Mouse (Mus musculus): ENCODE data around the gene Rps17. TPM values are rescaled to one million over a fixed set of nuclear protein-coding genes. Genes with fewer than 3 reads are reported as not detected.

The Rps17 gene
- polyA plus RNA-seq, 1 experiment = 823 TPM

DNA sequence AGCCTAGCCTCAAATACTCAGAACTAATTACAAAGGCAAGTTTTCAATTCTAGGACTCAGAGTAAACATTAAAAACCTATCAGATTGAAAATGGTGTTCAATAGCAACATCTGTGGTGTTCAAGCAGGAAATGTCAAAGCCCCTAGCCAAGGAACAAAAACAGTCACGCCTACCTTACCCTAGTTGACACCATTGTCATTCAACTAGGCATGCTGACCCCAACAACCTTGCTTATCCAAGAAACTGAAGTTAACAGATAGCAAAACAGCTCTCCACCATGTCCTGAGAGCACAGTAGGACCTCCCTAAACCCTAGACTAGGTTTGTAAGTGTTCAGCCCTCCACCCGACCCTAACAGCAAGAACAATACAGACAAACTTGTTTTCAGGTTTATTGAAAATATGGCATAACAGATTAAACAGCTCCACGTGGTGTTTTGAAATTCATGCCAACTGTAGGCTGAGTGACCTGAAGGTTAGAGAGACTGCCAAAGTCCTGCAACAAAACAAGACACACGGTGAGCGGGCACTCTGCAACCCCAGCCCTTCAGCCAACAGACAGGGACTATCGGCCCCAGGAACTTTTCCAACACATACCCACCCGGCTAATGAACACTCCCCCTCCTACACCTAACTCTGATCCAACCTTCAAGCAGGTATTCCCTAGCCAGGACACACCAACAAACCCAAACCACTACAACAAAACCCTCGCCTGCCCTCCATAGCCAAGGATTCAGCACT is 2.5 kb downstream of the Rps17 start:
- H3K27ac ChIP-seq (ENCODE audit: insufficient read depth, low read depth, low read length) = no peak overlapping the region
- WGBS = 39% methylated on average over 8 of the region's 8 CpGs

GRCm38 (mm10) chr7:81341563-81341962 is 3.5 kb downstream of the Rps17 start:
- H3K36me3 ChIP-seq (ENCODE audit: control insufficient read depth, insufficient read depth, low read length) = peaks cover 29% of the 10 kb centered on the region
- no peak overlapping the region for H3K27ac ChIP-seq (ENCODE audit: insufficient read depth, low read depth, low read length)
- WGBS = 37% methylated on average over 3 of the region's 3 CpGs
- TF ChIP-seq POLR2A (IDR thresholded peaks at IDR 0.05; ENCODE audit: low read depth, low read length) (no peak), CTCF (IDR thresholded peaks at IDR 0.05; ENCODE audit: extremely low read depth, insufficient read length, insufficient replicate concordance, low read depth, low read length) (peak; percentile 48; the same call in 1 of the 2 replicates)
- peaks cover 10% of the 10 kb centered on the region for H3K4me1 ChIP-seq (ENCODE audit: control insufficient read depth, insufficient read depth, insufficient read length, low read length)
- H3K4me3 ChIP-seq (ENCODE audit: low read depth, low read length) = no peak overlapping the region
- no peaks in the 10 kb centered on the region for H3K27me3 ChIP-seq (ENCODE audit: control insufficient read depth, insufficient read depth, low read length)

More for the DNA sequence above, 2.5 kb downstream of the Rps17 start:
- peaks cover 10% of the 10 kb centered on the region for H3K4me1 ChIP-seq (ENCODE audit: control insufficient read depth, insufficient read depth, insufficient read length, low read length)
- no peaks in the 10 kb centered on the region for H3K27me3 ChIP-seq (ENCODE audit: control insufficient read depth, insufficient read depth, low read length)
- TF ChIP-seq POLR2A (IDR thresholded peaks at IDR 0.05; ENCODE audit: low read depth, low read length) (no peak), CTCF (IDR thresholded peaks at IDR 0.05; ENCODE audit: extremely low read depth, insufficient read length, insufficient replicate concordance, low read depth, low read length) (no peak)
- H3K36me3 ChIP-seq (ENCODE audit: control insufficient read depth, insufficient read depth, low read length) = peaks cover 29% of the 10 kb centered on the region
- no peak overlapping the region for H3K4me3 ChIP-seq (ENCODE audit: low read depth, low read length)

GRCm38 (mm10) chr7:81339783-81340182 is 5.3 kb downstream of the Rps17 start:
- H3K4me3 ChIP-seq (ENCODE audit: low read depth, low read length) = no peak overlapping the region
- WGBS = 42% methylated on average over 4 of the region's 4 CpGs
- H3K36me3 ChIP-seq (ENCODE audit: control insufficient read depth, insufficient read depth, low read length) = peaks cover 31% of the 10 kb centered on the region
- no peak overlapping the region for H3K27ac ChIP-seq (ENCODE audit: insufficient read depth, low read depth, low read length)
- TF ChIP-seq POLR2A (IDR thresholded peaks at IDR 0.05; ENCODE audit: low read depth, low read length) = no peak
- TF ChIP-seq CTCF (IDR thresholded peaks at IDR 0.05; ENCODE audit: extremely low read depth, insufficient read length, insufficient replicate concordance, low read depth, low read length) = peak; percentile 59; the same call in 1 of the 2 replicates
- no peaks in the 10 kb centered on the region for H3K27me3 ChIP-seq (ENCODE audit: control insufficient read depth, insufficient read depth, low read length)
- H3K4me1 ChIP-seq (ENCODE audit: control insufficient read depth, insufficient read depth, insufficient read length, low read length) = peaks cover 10% of the 10 kb centered on the region

DNA sequence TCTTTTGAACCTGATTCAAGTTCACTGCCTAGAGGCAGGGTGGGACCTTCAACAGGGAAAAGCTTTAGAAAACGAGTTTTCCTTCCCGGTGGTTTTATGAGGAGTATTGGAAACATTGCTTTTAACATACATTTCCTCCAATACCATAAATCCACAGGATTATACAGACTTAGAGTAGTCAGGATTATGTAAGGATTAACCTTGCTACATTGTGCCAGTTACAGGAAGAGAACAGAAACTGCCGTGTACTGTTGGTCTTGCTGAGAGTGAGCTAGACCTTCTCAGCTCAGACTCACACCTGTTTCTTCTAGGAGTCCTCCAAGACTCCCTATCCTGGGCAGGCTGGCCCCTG is 6.6 kb downstream of the Rps17 start:
- Histone ChIP-seq H3K4me3 (ENCODE audit: low read depth, low read length) (no peak overlapping the region), H3K4me1 (ENCODE audit: control insufficient read depth, insufficient read depth, insufficient read length, low read length) (peaks cover 6% of the 10 kb centered on the region), H3K36me3 (ENCODE audit: control insufficient read depth, insufficient read depth, low read length) (peaks cover 28% of the 10 kb centered on the region), H3K27ac (ENCODE audit: insufficient read depth, low read depth, low read length) (no peak overlapping the region), H3K27me3 (ENCODE audit: control insufficient read depth, insufficient read depth, low read length) (no peaks in the 10 kb centered on the region)
- TF ChIP-seq CTCF (IDR thresholded peaks at IDR 0.05; ENCODE audit: extremely low read depth, insufficient read length, insufficient replicate concordance, low read depth, low read length) (no peak), POLR2A (IDR thresholded peaks at IDR 0.05; ENCODE audit: low read depth, low read length) (no peak)
- 79% methylated on average over 3 of the region's 3 CpGs for WGBS

GRCm38 (mm10) chr7:81337785-81338521 is 7.1 kb downstream of the Rps17 start:
- TF ChIP-seq POLR2A (IDR thresholded peaks at IDR 0.05; ENCODE audit: low read depth, low read length) (no peak), CTCF (IDR thresholded peaks at IDR 0.05; ENCODE audit: extremely low read depth, insufficient read length, insufficient replicate concordance, low read depth, low read length) (no peak)
- 93% methylated on average over 21 of the region's 21 CpGs for WGBS
- no peak overlapping the region for H3K27ac ChIP-seq (ENCODE audit: insufficient read depth, low read depth, low read length)
- H3K27me3 ChIP-seq (ENCODE audit: control insufficient read depth, insufficient read depth, low read length) = no peaks in the 10 kb centered on the region
- peaks cover 2% of the 10 kb centered on the region; the same call in 1 of the 2 replicates for H3K4me1 ChIP-seq (ENCODE audit: control insufficient read depth, insufficient read depth, insufficient read length, low read length)
- peaks cover 23% of the 10 kb centered on the region for H3K36me3 ChIP-seq (ENCODE audit: control insufficient read depth, insufficient read depth, low read length)
- no peak overlapping the region for H3K4me3 ChIP-seq (ENCODE audit: low read depth, low read length)

GRCm38 (mm10) chr7:81336432-81336786 is 8.6 kb downstream of the Rps17 start:
- 56% methylated on average over 8 of the region's 8 CpGs for WGBS
- no peak overlapping the region for H3K4me3 ChIP-seq (ENCODE audit: low read depth, low read length)
- H3K27ac ChIP-seq (ENCODE audit: insufficient read depth, low read depth, low read length) = no peak overlapping the region
- peaks cover 17% of the 10 kb centered on the region for H3K36me3 ChIP-seq (ENCODE audit: control insufficient read depth, insufficient read depth, low read length)
- H3K27me3 ChIP-seq (ENCODE audit: control insufficient read depth, insufficient read depth, low read length) = no peaks in the 10 kb centered on the region
- H3K4me1 ChIP-seq (ENCODE audit: control insufficient read depth, insufficient read depth, insufficient read length, low read length) = no peaks in the 10 kb centered on the region
- TF ChIP-seq CTCF (IDR thresholded peaks at IDR 0.05; ENCODE audit: extremely low read depth, insufficient read length, insufficient replicate concordance, low read depth, low read length) (peak; percentile 62; the same call in 1 of the 2 replicates), POLR2A (IDR thresholded peaks at IDR 0.05; ENCODE audit: low read depth, low read length) (no peak)
